Mouse (Mus musculus): ENCODE data around the gene Cdk15.

- TF ChIP-seq CTCF (IDR thresholded peaks at IDR 0.05; ENCODE audit: low read depth): no peak
- TF ChIP-seq EP300 (IDR thresholded peaks at IDR 0.05; ENCODE audit: low read depth): no peak
Measured at GRCm38 (mm10) chr1:59352706-59353105, 96.0 kb downstream of the Cdk15 start.
